Mouse (Mus musculus): Measurements from ENCODE around the gene Rpp14.

DNA sequence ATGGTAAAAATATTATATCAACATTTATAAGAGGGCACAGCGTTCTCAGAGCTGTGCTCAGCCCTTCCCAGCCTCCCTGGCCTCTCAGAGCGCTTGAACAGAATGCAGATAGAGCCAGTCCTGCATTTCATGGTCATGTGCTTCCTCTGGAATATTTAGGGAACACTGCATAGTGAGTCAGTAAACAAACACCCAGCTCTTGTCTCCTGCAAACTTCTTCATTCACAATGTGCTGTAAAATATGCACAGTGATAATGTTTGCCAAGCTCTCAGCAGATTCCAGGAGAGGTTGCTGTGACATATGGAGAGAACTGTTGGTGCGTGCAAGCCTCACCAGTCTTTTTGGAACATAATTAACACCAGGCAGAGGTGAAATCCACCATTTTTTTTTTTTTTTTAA, 55.0 kb downstream of the Rpp14 start:
- TF ChIP-seq POLR2A (IDR thresholded peaks at IDR 0.05; ENCODE audit: insufficient read depth, low read depth, low read length) (no peak), CTCF (IDR thresholded peaks at IDR 0.05) (no peak), EP300 (IDR thresholded peaks at IDR 0.05; ENCODE audit: insufficient read depth, low read depth, low read length) (no peak)
